ENCODE assay signal across 13 mouse cellular contexts in genomic region chr19:16181852-16182475, GRCm38 (mm10). TPM values are rescaled to one million over a fixed set of nuclear protein-coding genes. Genes with fewer than 3 reads are reported as not detected.
DNase-seq lines count a peak whose midpoint lies in the region; ATAC-seq and TF ChIP-seq lines count a peak whose summit lies in the region.
"Had no signal": no experiment of that assay in that cellular context is flagged by ENCODE, and none has a peak within 500 bp of the region (broad histone marks: within the 10 kb centered on the region; RNA-seq: fewer than 3 reads in every experiment).

No protein-coding gene starts in this region.

- H3K4me1 ChIP-seq in kidney, embryonic 15.5 days = peaks cover 48% of the 10 kb centered on the region
- H3K4me1 ChIP-seq in ES-E14 (ENCODE audit: control insufficient read depth in 2 of 2, insufficient read depth in 2 of 2, low read length in 2 of 2, poor library complexity in 1 of 2) = peaks cover 0 to 6% of the 10 kb centered on the region in 2 experiments; a peak in 3 of 4 replicates
- H3K4me1 ChIP-seq in heart, postnatal 0 days (ENCODE audit: control insufficient read depth, insufficient read depth) = peaks cover 37% of the 10 kb centered on the region

- intact Hi-C loops in gastrocnemius, adult 2 months (cut with DNase I) = no loop called here

- H3K4me2 ChIP-seq in kidney, embryonic 15.5 days = no peak overlapping the region
- H3K4me2 ChIP-seq in heart, postnatal 0 days (ENCODE audit: low read depth, low read length) = no peak overlapping the region
- H3K4me2 ChIP-seq: midbrain, embryonic 12.5 days; neural tube, embryonic 12.5 days had no signal

- H3K36me3 ChIP-seq in kidney, embryonic 15.5 days = no peaks in the 10 kb centered on the region
- no peaks in the 10 kb centered on the region for H3K36me3 ChIP-seq in ES-E14 (ENCODE audit: control insufficient read depth, insufficient read depth, low read length, poor library complexity, severe bottlenecking)
- no peaks in the 10 kb centered on the region for H3K36me3 ChIP-seq in heart, postnatal 0 days (replicated peaks; ENCODE audit: control insufficient read depth, insufficient read depth, low read length)
- H3K36me3 ChIP-seq: G1E; midbrain, embryonic 12.5 days; neural tube, embryonic 12.5 days had no signal

- no peak for DNase-seq in gastrocnemius, adult 2 months
- DNase-seq in gastrocnemius, adult 18-20 months (ENCODE audit: low spot score) = no peak
- DNase-seq in kidney, adult 8-10 months = no peak
- no peak for DNase-seq in ES-E14 (ENCODE audit: low read depth, low spot score)
- no peak for DNase-seq in heart, postnatal 0 days (ENCODE audit: low spot score)
- no peak for DNase-seq in adrenal gland, postnatal 14 days
- DNase-seq in retina, postnatal 1 day = no peak
- DNase-seq: right cerebral cortex, adult 18-20 months had no signal

- H3K9me3 ChIP-seq in kidney, embryonic 15.5 days (replicated peaks) = no peaks in the 10 kb centered on the region
- no peaks in the 10 kb centered on the region for H3K9me3 ChIP-seq in ES-E14 (ENCODE audit: control insufficient read depth, insufficient read depth, low read depth, low read length)
- no peaks in the 10 kb centered on the region for H3K9me3 ChIP-seq in heart, postnatal 0 days (replicated peaks; ENCODE audit: control insufficient read depth, low read length)
- H3K9me3 ChIP-seq: forebrain, embryonic 10.5 days; G1E; midbrain, embryonic 12.5 days; neural tube, embryonic 12.5 days had no signal

- in situ Hi-C loops in ES-E14 (cut with MboI; ENCODE audit: low sequenced_read_pairs in 2 of 2, unreplicated experiment in 2 of 2) = no loop called here

- H3K27me3 ChIP-seq in kidney, embryonic 15.5 days = no peaks in the 10 kb centered on the region
- no peaks in the 10 kb centered on the region for H3K27me3 ChIP-seq in heart, postnatal 0 days (ENCODE audit: control insufficient read depth, insufficient read depth, low read length)
- H3K27me3 ChIP-seq: midbrain, embryonic 12.5 days; neural tube, embryonic 12.5 days had no signal

- 76% methylated on average over 7 of the region's 7 CpGs for WGBS in kidney, embryonic 15.5 days
- 67% methylated on average over 7 of the region's 7 CpGs for WGBS in heart, postnatal 0 days

- ATAC-seq in kidney, embryonic 15.5 days (replicated peaks; ENCODE audit: low FRiP score) = no peak
- peak; percentile 44; the same call in 1 of the 2 replicates for ATAC-seq in heart, postnatal 0 days (ENCODE audit: insufficient read depth, low read depth)

- no peak for TF ChIP-seq CTCF in gastrocnemius, adult 2 months (IDR thresholded peaks at IDR 0.05)
- TF ChIP-seq CTCF in heart, postnatal 0 days (IDR thresholded peaks at IDR 0.05; ENCODE audit: low read depth) = no peak

- no peak for TF ChIP-seq EP300 in heart, postnatal 0 days (IDR thresholded peaks at IDR 0.05; ENCODE audit: low read depth)

- no peak overlapping the region for H3K4me3 ChIP-seq in gastrocnemius, adult 2 months
- no peak overlapping the region for H3K4me3 ChIP-seq in kidney, embryonic 15.5 days (replicated peaks)
- H3K4me3 ChIP-seq in ES-E14 (ENCODE audit: insufficient read depth in 1 of 2, low read depth in 1 of 2, low read length in 2 of 2, poor library complexity in 1 of 2, severe bottlenecking in 1 of 2) = no peak overlapping the region
- no peak overlapping the region for H3K4me3 ChIP-seq in heart, postnatal 0 days (ENCODE audit: low read depth, low read length)
- H3K4me3 ChIP-seq: forebrain, embryonic 10.5 days; midbrain, embryonic 12.5 days; neural tube, embryonic 12.5 days had no signal

- peak overlapping the region; percentile 71 for H3K27ac ChIP-seq in gastrocnemius, adult 2 months
- H3K27ac ChIP-seq in kidney, embryonic 15.5 days = peak overlapping the region; percentile 68
- 0 out of 2 replicates have a peak overlapping the region, but pooled peaks have one; percentile 51 for H3K27ac ChIP-seq in ES-E14 (ENCODE audit: insufficient read depth, low read depth, low read length, poor library complexity, severe bottlenecking)
- H3K27ac ChIP-seq in heart, postnatal 0 days (ENCODE audit: low read depth) = peak overlapping the region; percentile 58
- H3K27ac ChIP-seq: forebrain, embryonic 10.5 days; midbrain, embryonic 12.5 days; neural tube, embryonic 12.5 days had no signal

- no peak overlapping the region for H3K9ac ChIP-seq in kidney, embryonic 15.5 days
- no peak overlapping the region for H3K9ac ChIP-seq in ES-E14 (ENCODE audit: insufficient read depth, low read depth, low read length, poor library complexity, severe bottlenecking)
- H3K9ac ChIP-seq in heart, postnatal 0 days (replicated peaks; ENCODE audit: low read depth, low read length) = no peak overlapping the region
- H3K9ac ChIP-seq: midbrain, embryonic 12.5 days; neural tube, embryonic 12.5 days had no signal

TF ChIP-seq in ES-E14, 5 proteins besides CTCF, POLR2A, EP300 and RAD21:
- no peak for TF ChIP-seq HCFC1 (IDR thresholded peaks at IDR 0.05; ENCODE audit: borderline replicate concordance, insufficient read depth, low read length)
- TF ChIP-seq CHD2 (IDR thresholded peaks at IDR 0.05; ENCODE audit: low read depth, low read length) = no peak

RNA-seq across cellular contexts. Expression of gene Gnaq, which starts 49.3 kb away (rescaled TPM):
- total RNA-seq in gastrocnemius, adult 2 months (2021) = 10 to 100 TPM; 12.2 to 15.7 TPM
- total RNA-seq in gastrocnemius, adult 18-20 months (2021) = 10 to 100 TPM; 11.9 to 14.9 TPM
- 36.2 and 41.6 TPM in 2 replicates for polyA plus RNA-seq in kidney, embryonic 15.5 days (2015; fragmentation: Nextera tagmentation; extraction: Ambion mirVana)
- total RNA-seq in ES-E14 (2012; rRNA removed) = 17.8 and 18.1 TPM in 2 replicates
- total RNA-seq in heart, postnatal 0 days (2014; rRNA removed; ENCODE audit: low replicate concordance) = 24.6 and 27.0 TPM in 2 replicates
- polyA plus RNA-seq in heart, postnatal 0 days (2015; fragmentation: Nextera tagmentation; extraction: Ambion mirVana) = 11.9 and 12.7 TPM in 2 replicates
- 57.7 and 62.5 TPM in 2 replicates for total RNA-seq in adrenal gland, postnatal 14 days (2021)
- polyA plus RNA-seq: G1E had no signal
